Mouse (Mus musculus) intestine, embryonic 14.5 days (tissue): Measurements from ENCODE around the gene Tekt2. TPM values are rescaled to one million over a fixed set of nuclear protein-coding genes. Genes with fewer than 3 reads are reported as not detected.
A peak's percentile ranks its signal among the peaks of the same experiment; 100 is the strongest.

ENCODE experiments used
- ATAC-seq: fragments of 200-750 bp; cut with Nextera tagmentation; replicated peaks from 2 replicates; pipeline ENCODE4 v1.8.0; 2017; ENCODE audit warnings: low read depth, moderate number of reproducible peaks, moderate TSS enrichment, moderate library complexity; ENCODE audit not compliant: low FRiP score, low TSS enrichment
- DNase-seq: peaks from one replicate; pipeline ENCODE4 v3.0.0-alpha.2; 2018; ENCODE audit warnings: low spot score
- H3K27ac ChIP-seq: fragments of 300-500 bp; sonication (generic); 2 replicates; pipeline ENCODE4 v1.5.1; 2014; ENCODE audit warnings: low read depth, mild to moderate bottlenecking, control low read depth
- H3K27me3 ChIP-seq: fragments of 300-500 bp; sonication (generic); replicated peaks from 2 replicates; pipeline ENCODE4 v1.6.1; 2014; ENCODE audit warnings: low read length, control low read depth; ENCODE audit not compliant: control insufficient read depth, insufficient read depth
- H3K36me3 ChIP-seq: fragments of 300-500 bp; sonication (generic); 2 replicates; pipeline ENCODE4 v1.6.1; 2014; ENCODE audit warnings: low read length, control low read depth; ENCODE audit not compliant: control insufficient read depth, insufficient read depth
- H3K4me1 ChIP-seq: fragments of 300-500 bp; sonication (generic); replicated peaks from 2 replicates; pipeline ENCODE4 v1.6.1; 2014; ENCODE audit warnings: low read length, control low read depth, mixed read lengths; ENCODE audit not compliant: control insufficient read depth, insufficient read depth
- H3K4me2 ChIP-seq: fragments of 300-500 bp; sonication (generic); 2 replicates; pipeline ENCODE4 v1.6.1; 2014; ENCODE audit warnings: low read length
- H3K4me3 ChIP-seq: fragments of 300-500 bp; sonication (generic); 2 replicates; pipeline ENCODE4 v1.5.1; 2014; ENCODE audit warnings: low read depth, low read length, control low read depth, mixed read lengths
- H3K9ac ChIP-seq: fragments of 300-500 bp; sonication (generic); 2 replicates; pipeline ENCODE4 v1.6.1; 2014; ENCODE audit warnings: mild to moderate bottlenecking, low read length
- H3K9me3 ChIP-seq: fragments of 300-500 bp; sonication (generic); 2 replicates; pipeline ENCODE4 v1.6.1; 2016; ENCODE audit warnings: low read length, control low read depth; ENCODE audit not compliant: control insufficient read depth
- WGBS: fragments of 180-500 bp; shearing (Covaris S2); extraction: QIAGEN DNeasy Blood & Tissue Kit; methylation state at CpG from one replicate; pipeline ENCODE4 v1.1.7; 2014; 5-methylcytosine and 5-hydroxymethylcytosine counted together
- polyA plus RNA-seq: library from polyadenylated mRNA; unstranded; fragments of >200 nt; fragmentation: Nextera tagmentation; extraction: Ambion mirVana; gene quantifications from 2 replicates; pipeline ENCODE4 v1.2.1, GENCODE M21; 2014

Gene Tekt2
- polyA plus RNA-seq, 1 experiment from 2014 or later: 7.6 TPM

DNA sequence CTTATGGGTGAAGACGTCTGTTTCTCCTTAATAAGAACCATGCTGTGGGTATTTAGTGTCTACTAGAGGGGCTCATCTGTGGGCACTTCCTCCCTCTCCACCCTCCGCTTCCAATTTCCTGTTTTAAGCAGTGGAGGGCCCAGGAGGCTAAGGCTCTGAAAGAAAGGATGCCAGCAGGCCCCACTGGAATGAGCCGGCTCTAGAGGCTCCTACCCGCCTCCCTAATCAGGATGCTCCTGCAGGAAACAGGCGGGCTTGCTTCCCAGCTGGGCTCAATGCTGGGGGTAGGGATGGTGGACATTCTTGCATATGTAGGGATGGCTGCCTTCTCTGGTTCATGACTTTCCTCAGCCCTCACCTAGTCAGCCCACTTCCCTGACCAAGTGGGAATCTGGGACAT lies 12.3 kb downstream of the Tekt2 start:
- Histone ChIP-seq H3K27me3 (no peaks in the 10 kb centered on the region), H3K9me3 (no peaks in the 10 kb centered on the region), H3K4me3 (no peak overlapping the region), H3K4me2 (no peak overlapping the region), H3K36me3 (peaks cover 31% of the 10 kb centered on the region), H3K9ac (no peak overlapping the region), H3K27ac (no peak overlapping the region), H3K4me1 (no peaks in the 10 kb centered on the region; the same call in 1 of the 2 replicates)
- DNase-seq (no peak), ATAC-seq (no peak)
- WGBS: 57% methylated on average over 5 of the region's 5 CpGs

DNA sequence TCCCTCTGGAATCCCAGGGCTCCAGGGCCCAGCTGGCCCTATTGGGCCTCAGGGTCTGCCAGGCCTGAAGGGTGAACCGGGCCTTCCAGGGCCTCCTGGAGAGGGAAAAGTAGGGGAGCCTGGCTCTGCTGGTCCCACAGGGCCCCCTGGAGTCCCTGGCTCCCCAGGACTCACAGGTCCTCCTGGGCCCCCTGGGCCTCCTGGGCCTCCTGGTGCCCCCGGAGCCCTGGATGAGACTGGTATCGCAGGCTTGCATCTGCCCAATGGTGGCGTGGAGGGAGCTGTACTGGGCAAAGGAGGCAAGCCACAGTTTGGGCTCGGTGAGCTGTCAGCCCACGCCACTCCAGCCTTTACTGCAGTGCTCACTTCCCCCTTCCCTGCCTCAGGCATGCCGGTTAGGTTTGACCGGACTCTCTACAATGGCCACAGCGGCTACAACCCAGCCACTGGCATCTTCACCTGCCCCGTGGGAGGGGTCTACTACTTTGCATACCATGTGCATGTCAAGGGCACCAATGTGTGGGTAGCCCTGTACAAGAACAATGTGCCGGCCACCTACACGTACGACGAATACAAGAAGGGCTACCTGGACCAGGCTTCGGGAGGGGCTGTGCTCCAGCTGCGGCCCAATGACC lies 13.8 kb downstream of the Tekt2 start:
- WGBS: 93% methylated on average over 16 of the region's 16 CpGs

GRCm38 (mm10) chr4:126310344-126310743 lies 15.1 kb downstream of the Tekt2 start:
- no peak overlapping the region for H3K4me2 ChIP-seq
- no peak for ATAC-seq
- peaks cover 5% of the 10 kb centered on the region; the same call in 1 of the 2 replicates for H3K9me3 ChIP-seq
- H3K27ac ChIP-seq: no peak overlapping the region
- H3K9ac ChIP-seq: no peak overlapping the region
- no peak for DNase-seq
- peaks cover 3% of the 10 kb centered on the region; the same call in 1 of the 2 replicates for H3K36me3 ChIP-seq
- H3K4me1 ChIP-seq: no peaks in the 10 kb centered on the region; the same call in 1 of the 2 replicates
- H3K27me3 ChIP-seq: no peaks in the 10 kb centered on the region
- H3K4me3 ChIP-seq: no peak overlapping the region
- WGBS: 71% methylated on average over 7 of the region's 7 CpGs

More for the DNA sequence above, 13.8 kb downstream of the Tekt2 start:
- peaks cover 16% of the 10 kb centered on the region for H3K36me3 ChIP-seq
- DNase-seq (no peak), ATAC-seq (no peak)
- no peaks in the 10 kb centered on the region; the same call in 1 of the 2 replicates for H3K4me1 ChIP-seq
- H3K9me3 ChIP-seq: no peaks in the 10 kb centered on the region
- no peaks in the 10 kb centered on the region for H3K27me3 ChIP-seq
- no peak overlapping the region for H3K9ac ChIP-seq
- no peak overlapping the region for H3K27ac ChIP-seq
- no peak overlapping the region for H3K4me3 ChIP-seq
- no peak overlapping the region for H3K4me2 ChIP-seq

GRCm38 (mm10) chr4:126309922-126310309 lies 15.6 kb downstream of the Tekt2 start:
- ATAC-seq (peak; percentile 80), DNase-seq (peak; percentile 97)
- H3K4me3 ChIP-seq: no peak overlapping the region
- H3K4me1 ChIP-seq: no peaks in the 10 kb centered on the region; the same call in 1 of the 2 replicates
- no peak overlapping the region for H3K9ac ChIP-seq
- 0 out of 2 replicates have a peak, but pooled peaks cover 1% of the 10 kb centered on the region for H3K36me3 ChIP-seq
- H3K27me3 ChIP-seq: no peaks in the 10 kb centered on the region
- peaks cover 5% of the 10 kb centered on the region; the same call in 1 of the 2 replicates for H3K9me3 ChIP-seq
- H3K4me2 ChIP-seq: peak overlapping the region; percentile 35
- H3K27ac ChIP-seq: no peak overlapping the region
- WGBS: under 1% methylated on average over 7 of the region's 7 CpGs

DNA sequence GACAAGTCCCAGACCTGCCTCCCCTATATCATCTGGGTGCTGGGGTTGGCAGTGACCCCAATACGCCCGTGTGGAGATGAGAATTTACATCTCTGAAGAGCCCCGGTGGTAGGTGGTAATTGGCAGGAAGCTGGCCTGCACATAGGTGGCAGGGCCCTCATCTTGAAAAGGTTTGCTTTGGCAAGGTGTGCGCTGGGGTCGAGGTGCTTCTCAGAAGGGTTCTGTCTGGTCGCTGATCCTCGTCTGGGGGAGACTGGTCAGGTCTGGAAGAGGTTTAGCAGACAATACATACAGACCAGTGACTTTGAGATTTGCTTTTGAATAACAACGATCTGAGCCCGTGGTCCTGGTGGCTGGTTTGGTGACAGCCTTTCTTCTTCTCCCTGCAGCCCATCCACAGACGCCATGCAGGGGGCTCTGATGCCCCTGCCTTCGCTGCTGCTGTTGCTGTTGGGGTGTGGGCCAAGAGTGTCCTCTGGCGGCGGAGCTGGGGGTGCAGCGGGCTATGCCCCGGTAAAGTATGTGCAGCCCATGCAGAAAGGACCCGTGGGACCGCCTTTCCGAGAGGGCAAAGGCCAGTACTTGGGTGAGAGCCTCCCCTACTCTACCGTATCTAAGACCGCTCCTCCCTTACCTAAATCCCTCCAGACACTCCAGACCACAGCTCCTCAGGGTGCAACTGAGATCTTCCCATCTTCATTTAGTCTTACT lies 16.1 kb downstream of the Tekt2 start:
- H3K9ac ChIP-seq: no peak overlapping the region
- ATAC-seq (peak; percentile 70), DNase-seq (no peak)
- no peak overlapping the region for H3K4me3 ChIP-seq
- 15% methylated on average over 20 of the region's 20 CpGs for WGBS
- peaks cover 5% of the 10 kb centered on the region; the same call in 1 of the 2 replicates for H3K9me3 ChIP-seq
- H3K27me3 ChIP-seq: no peaks in the 10 kb centered on the region
- H3K4me1 ChIP-seq: no peaks in the 10 kb centered on the region; the same call in 1 of the 2 replicates
- H3K4me2 ChIP-seq: peak overlapping the region; percentile 35
- no peaks in the 10 kb centered on the region for H3K36me3 ChIP-seq
- no peak overlapping the region for H3K27ac ChIP-seq

DNA sequence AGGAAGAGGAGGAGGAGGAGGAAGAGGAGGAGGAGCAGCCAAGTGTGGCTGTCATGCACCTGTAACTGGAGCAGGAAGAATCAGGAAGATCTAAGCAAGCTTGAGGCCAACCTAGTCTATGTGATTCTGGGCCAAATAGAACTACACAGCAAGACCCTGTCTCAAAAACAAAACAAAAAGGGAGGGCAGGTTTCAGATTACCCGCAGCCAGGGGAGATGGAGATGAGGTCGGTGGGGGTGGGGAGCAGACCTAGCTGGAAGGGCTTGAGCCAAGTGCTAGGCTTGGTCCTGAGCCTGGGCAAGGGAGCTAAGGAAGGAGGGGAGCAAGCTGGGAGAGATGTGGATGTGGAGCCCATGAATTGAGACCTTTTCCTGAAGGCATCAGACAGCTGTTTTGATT lies 18.7 kb downstream of the Tekt2 start:
- Histone ChIP-seq H3K27ac (no peak overlapping the region), H3K4me3 (no peak overlapping the region), H3K9ac (no peak overlapping the region), H3K27me3 (peaks cover 14% of the 10 kb centered on the region), H3K4me2 (no peak overlapping the region), H3K4me1 (no peaks in the 10 kb centered on the region), H3K9me3 (peaks cover 5% of the 10 kb centered on the region; the same call in 1 of the 2 replicates), H3K36me3 (no peaks in the 10 kb centered on the region)
- WGBS: 8% methylated on average over 2 of the region's 2 CpGs
- DNase-seq (no peak), ATAC-seq (no peak)

- Histone ChIP-seq H3K4me3 (no peak overlapping the region), H3K9me3 (peaks cover 5% of the 10 kb centered on the region; the same call in 1 of the 2 replicates), H3K4me2 (no peak overlapping the region), H3K27ac (no peak overlapping the region), H3K9ac (no peak overlapping the region), H3K4me1 (peaks cover 7% of the 10 kb centered on the region), H3K36me3 (no peaks in the 10 kb centered on the region), H3K27me3 (peaks cover 22% of the 10 kb centered on the region)
- no peak for DNase-seq
- 89% methylated on average over 6 of the region's 6 CpGs for WGBS
- no peak for ATAC-seq
Observed at GRCm38 (mm10) chr4:126306058-126306457, 19.4 kb downstream of the Tekt2 start.

- 88% methylated on average over 1 of the region's 1 CpGs for WGBS
- Histone ChIP-seq H3K9ac (no peak overlapping the region), H3K4me1 (peaks cover 12% of the 10 kb centered on the region), H3K4me2 (no peak overlapping the region), H3K27me3 (peaks cover 28% of the 10 kb centered on the region), H3K36me3 (no peaks in the 10 kb centered on the region), H3K4me3 (no peak overlapping the region), H3K9me3 (peaks cover 5% of the 10 kb centered on the region; the same call in 1 of the 2 replicates), H3K27ac (no peak overlapping the region)
- no peak for DNase-seq
- no peak for ATAC-seq
Observed at GRCm38 (mm10) chr4:126305428-126305827, 20.1 kb downstream of the Tekt2 start.
